In the genomic region with DNA sequence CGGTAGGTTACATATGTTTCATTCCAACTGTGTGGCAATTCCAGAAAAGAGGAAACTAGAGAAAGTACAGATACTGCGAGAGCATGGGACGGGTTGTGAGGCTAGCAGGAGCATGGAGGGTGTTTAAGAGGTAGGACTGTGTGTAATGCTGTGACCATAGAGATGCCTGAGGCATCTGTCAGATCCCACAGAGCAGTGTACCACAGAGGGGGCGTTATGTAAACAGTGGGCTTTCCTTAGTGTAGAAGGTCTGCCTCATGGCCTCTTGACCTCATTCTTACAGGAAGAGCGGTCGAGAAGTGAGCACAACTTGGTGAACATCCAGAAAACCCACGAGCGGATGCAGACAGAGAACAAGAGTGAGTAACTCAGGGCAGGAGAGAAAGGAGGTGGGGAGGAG, we compare ENCODE assay signal across 13 mouse cellular contexts. TPM values are rescaled to one million over a fixed set of nuclear protein-coding genes. Genes with fewer than 3 reads are reported as not detected.
DNase-seq lines count a peak whose midpoint lies in the region; ATAC-seq and TF ChIP-seq lines count a peak whose summit lies in the region.
"Had no signal": no experiment of that assay in that cellular context is flagged by ENCODE, and none has a peak within 500 bp of the region (broad histone marks: within the 10 kb centered on the region; RNA-seq: fewer than 3 reads in every experiment).

No protein-coding gene starts in this region.

- H3K27me3 ChIP-seq in heart, postnatal 0 days (ENCODE audit: control insufficient read depth, insufficient read depth, low read length): no peaks in the 10 kb centered on the region
- H3K27me3 ChIP-seq in intestine, postnatal 0 days (replicated peaks; ENCODE audit: control insufficient read depth, insufficient read depth, low read length): no peaks in the 10 kb centered on the region
- H3K27me3 ChIP-seq: midbrain, embryonic 13.5 days; stomach, embryonic 15.5 days had no signal

- H3K9ac ChIP-seq in heart, postnatal 0 days (replicated peaks; ENCODE audit: low read depth, low read length): no peak overlapping the region
- H3K9ac ChIP-seq in intestine, postnatal 0 days (ENCODE audit: low read depth, low read length): no peak overlapping the region
- H3K9ac ChIP-seq: midbrain, embryonic 13.5 days; stomach, embryonic 15.5 days had no signal

- no peaks in the 10 kb centered on the region for H3K9me3 ChIP-seq in heart, postnatal 0 days (replicated peaks; ENCODE audit: control insufficient read depth, low read length)
- no peaks in the 10 kb centered on the region for H3K9me3 ChIP-seq in intestine, postnatal 0 days (ENCODE audit: control insufficient read depth)
- H3K9me3 ChIP-seq: midbrain, embryonic 13.5 days; stomach, embryonic 15.5 days had no signal

- TF ChIP-seq EP300 in heart, postnatal 0 days (IDR thresholded peaks at IDR 0.05; ENCODE audit: low read depth): no peak

- H3K36me3 ChIP-seq in heart, postnatal 0 days (replicated peaks; ENCODE audit: control insufficient read depth, insufficient read depth, low read length): peaks cover 26% of the 10 kb centered on the region
- H3K36me3 ChIP-seq in intestine, postnatal 0 days (ENCODE audit: control insufficient read depth, insufficient read depth): peaks cover 19% of the 10 kb centered on the region

- H3K4me3 ChIP-seq in heart, postnatal 0 days (ENCODE audit: low read depth, low read length): no peak overlapping the region
- H3K4me3 ChIP-seq in intestine, postnatal 0 days (ENCODE audit: low read depth, low read length): no peak overlapping the region
- H3K4me3 ChIP-seq: midbrain, embryonic 13.5 days; stomach, embryonic 15.5 days had no signal

- H3K4me1 ChIP-seq in heart, postnatal 0 days (ENCODE audit: control insufficient read depth, insufficient read depth): no peaks in the 10 kb centered on the region
- peaks cover 9% of the 10 kb centered on the region; the same call in 1 of the 2 replicates for H3K4me1 ChIP-seq in intestine, postnatal 0 days (replicated peaks; ENCODE audit: control insufficient read depth, insufficient read depth, low read length)
- H3K4me1 ChIP-seq: midbrain, embryonic 13.5 days had no signal

- 0 out of 2 replicates have a peak overlapping the region, but pooled peaks have one; percentile 25 for H3K27ac ChIP-seq in heart, postnatal 0 days (ENCODE audit: low read depth)
- H3K27ac ChIP-seq in intestine, postnatal 0 days (ENCODE audit: low read depth, low read length): peak overlapping the region; percentile 28; the same call in 1 of the 2 replicates
- H3K27ac ChIP-seq: midbrain, embryonic 13.5 days; stomach, embryonic 15.5 days had no signal

- WGBS in heart, postnatal 0 days: 65% methylated on average over 8 of the region's 8 CpGs
- WGBS in intestine, postnatal 0 days: 58% methylated on average over 8 of the region's 8 CpGs

- TF ChIP-seq CTCF in heart, postnatal 0 days (IDR thresholded peaks at IDR 0.05; ENCODE audit: low read depth): no peak
- no peak for TF ChIP-seq CTCF in intestine, postnatal 0 days (IDR thresholded peaks at IDR 0.05; ENCODE audit: low read depth)

- DNase-seq in heart, postnatal 0 days (ENCODE audit: low spot score): no peak
- no peak for DNase-seq in heart, postnatal 10 days
- peak; percentile 13 for DNase-seq in 3T3-L1 (ENCODE audit: low read depth, low spot score)
- peak; percentile 8 for DNase-seq in Muller cell, postnatal 12 days (ENCODE audit: inconsistent ontology term)
- DNase-seq in B cell, adult 2 months: no peak
- DNase-seq in MN1 (ENCODE audit: low spot score): no peak
- DNase-seq: adrenal gland, postnatal 36 days; gastrocnemius, postnatal 10 days; kidney, adult 2 months had no signal

- H3K4me2 ChIP-seq in heart, postnatal 0 days (ENCODE audit: low read depth, low read length): no peak overlapping the region
- H3K4me2 ChIP-seq in intestine, postnatal 0 days (replicated peaks; ENCODE audit: low read depth): no peak overlapping the region
- H3K4me2 ChIP-seq: midbrain, embryonic 13.5 days; stomach, embryonic 15.5 days had no signal

- intact Hi-C loops in heart, postnatal 10 days (cut with DNase I): no loop called here

- 0 out of 2 replicates have a peak, but pooled peaks have one; percentile 14 for ATAC-seq in heart, postnatal 0 days (ENCODE audit: insufficient read depth, low read depth)
- no peak for ATAC-seq in intestine, postnatal 0 days
- ATAC-seq: forebrain, embryonic 14.5 days; midbrain, embryonic 13.5 days had no signal

RNA-seq across cellular contexts. Expression of a gene that starts 12.6 kb away (rescaled TPM):
- 64.2 and 78.2 TPM in 2 replicates for total RNA-seq in heart, postnatal 0 days (2014; rRNA removed; ENCODE audit: low replicate concordance)
- 24.8 and 30.4 TPM in 2 replicates for polyA plus RNA-seq in heart, postnatal 0 days (2015; fragmentation: Nextera tagmentation; extraction: Ambion mirVana)
- total RNA-seq in heart, postnatal 10 days (2021): 10 to 100 TPM; 12.0 to 32.5 TPM
- 6.8 and 8.2 TPM in 2 replicates for polyA plus RNA-seq in intestine, postnatal 0 days (2015; fragmentation: Nextera tagmentation; extraction: Ambion mirVana)

RNA-seq across cellular contexts. Expression of a gene that starts 14.5 kb away (rescaled TPM):
- 15.9 and 20.7 TPM in 2 replicates for total RNA-seq in heart, postnatal 0 days (2014; rRNA removed; ENCODE audit: low replicate concordance)
- polyA plus RNA-seq in heart, postnatal 0 days (2015; fragmentation: Nextera tagmentation; extraction: Ambion mirVana): 21.9 and 25.3 TPM in 2 replicates
- 10 to 100 TPM; 26.0 to 32.0 TPM for total RNA-seq in heart, postnatal 10 days (2021)
- polyA plus RNA-seq in intestine, postnatal 0 days (2015; fragmentation: Nextera tagmentation; extraction: Ambion mirVana): 21.7 and 25.8 TPM in 2 replicates

RNA-seq across cellular contexts. Expression of a gene that starts 31.6 kb away (rescaled TPM):
- total RNA-seq in heart, postnatal 0 days (2014; rRNA removed; ENCODE audit: low replicate concordance): 29.3 and 36.5 TPM in 2 replicates
- 89.0 and 93.7 TPM in 2 replicates for polyA plus RNA-seq in heart, postnatal 0 days (2015; fragmentation: Nextera tagmentation; extraction: Ambion mirVana)
- 10 to 100 TPM; 50.7 to 59.8 TPM for total RNA-seq in heart, postnatal 10 days (2021)
- polyA plus RNA-seq in intestine, postnatal 0 days (2015; fragmentation: Nextera tagmentation; extraction: Ambion mirVana): 80.4 and 98.2 TPM in 2 replicates

RNA-seq across cellular contexts. Expression of a gene that starts 31.9 kb away (rescaled TPM):
- 6.2 and 12.6 TPM in 2 replicates for total RNA-seq in heart, postnatal 0 days (2014; rRNA removed; ENCODE audit: low replicate concordance)
- polyA plus RNA-seq in heart, postnatal 0 days (2015; fragmentation: Nextera tagmentation; extraction: Ambion mirVana): 4.9 and 6.3 TPM in 2 replicates
- total RNA-seq in heart, postnatal 10 days (2021): 1 to 10 TPM; 6.1 to 8.0 TPM
- 4.8 and 5.5 TPM in 2 replicates for polyA plus RNA-seq in intestine, postnatal 0 days (2015; fragmentation: Nextera tagmentation; extraction: Ambion mirVana)

RNA-seq across cellular contexts. Expression of a gene that starts 33.0 kb away (rescaled TPM):
- 1.3 and 4.1 TPM in 2 replicates for total RNA-seq in heart, postnatal 0 days (2014; rRNA removed; ENCODE audit: low replicate concordance)
- polyA plus RNA-seq in heart, postnatal 0 days (2015; fragmentation: Nextera tagmentation; extraction: Ambion mirVana): 8.9 and 13.0 TPM in 2 replicates
- 10 to 100 TPM in 1 of 2 experiments, 1 to 10 TPM in 1; 7.2 to 10.5 TPM for total RNA-seq in heart, postnatal 10 days (2021)
- 28.2 and 30.8 TPM in 2 replicates for polyA plus RNA-seq in intestine, postnatal 0 days (2015; fragmentation: Nextera tagmentation; extraction: Ambion mirVana)

Comparison
In these comparisons a context has a peak if more than half of its experiments do, and no peak if none do; other contexts are left out.
1. DNase-seq: peak in 3T3-L1 (single experiment) and Muller cell, postnatal 12 days (single experiment); none in heart, postnatal 0 days (single experiment), heart, postnatal 10 days (0 of 2), B cell, adult 2 months (0 of 2) and MN1 (single experiment).